Comparison of ENCODE assay signal across 17 mouse cellular contexts in the genomic region with DNA sequence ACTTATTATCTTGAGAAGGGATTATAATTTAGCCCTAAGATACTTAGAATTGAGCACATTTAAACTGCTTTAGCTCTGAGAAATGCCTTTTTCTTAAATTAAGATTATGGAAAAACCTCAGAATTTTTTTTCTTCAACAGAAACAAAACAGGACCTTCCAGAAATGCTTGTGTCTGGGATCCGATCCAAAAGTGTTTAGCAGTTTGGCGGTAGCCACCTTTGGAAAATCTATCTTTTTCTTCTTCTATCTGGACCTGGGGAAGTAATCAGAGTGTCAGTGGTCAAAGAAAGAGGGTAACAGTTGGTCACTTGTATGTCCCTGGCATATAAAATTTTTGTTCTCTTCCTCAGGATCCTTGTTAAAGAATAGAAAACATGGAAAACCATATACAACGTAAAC.
"Had no signal": no experiment of that assay in that cellular context is flagged by ENCODE, and none has a peak within 500 bp of the region (broad histone marks: within the 10 kb centered on the region; RNA-seq: fewer than 3 reads in every experiment).

No protein-coding gene starts in this region.

- H3K27ac ChIP-seq: lung, embryonic 15.5 days; macrophage; midbrain, embryonic 12.5 days; neural tube, embryonic 12.5 days; stomach, embryonic 15.5 days; stomach, postnatal 0 days had no signal

- H3K9me3 ChIP-seq: lung, embryonic 15.5 days; midbrain, embryonic 12.5 days; neural tube, embryonic 12.5 days; stomach, embryonic 15.5 days had no signal

- H3K27me3 ChIP-seq: lung, embryonic 15.5 days; megakaryocyte, embryonic 14.5 days; midbrain, embryonic 12.5 days; neural tube, embryonic 12.5 days; stomach, embryonic 15.5 days had no signal

- H3K4me1 ChIP-seq: lung, embryonic 15.5 days; midbrain, embryonic 12.5 days; neural tube, embryonic 12.5 days; stomach, embryonic 15.5 days had no signal

- H3K4me2 ChIP-seq: lung, embryonic 15.5 days; midbrain, embryonic 12.5 days; neural tube, embryonic 12.5 days; stomach, embryonic 15.5 days had no signal

- ATAC-seq: liver, postnatal 0 days; lung, postnatal 0 days; midbrain, embryonic 16.5 days had no signal

- H3K9ac ChIP-seq: liver, postnatal 0 days; lung, embryonic 15.5 days; midbrain, embryonic 12.5 days; neural tube, embryonic 12.5 days; stomach, embryonic 15.5 days had no signal

- DNase-seq: liver, postnatal 0 days; lung, postnatal 14 days; lung, postnatal 36 days; midbrain, embryonic 14.5 days; right cerebral cortex, postnatal 14 days; thymus, adult 2 months; thymus, postnatal 25 days; thymus, postnatal 4 days had no signal

- H3K36me3 ChIP-seq: lung, embryonic 15.5 days; midbrain, embryonic 12.5 days; neural tube, embryonic 12.5 days; stomach, embryonic 15.5 days had no signal

- H3K4me3 ChIP-seq: lung, embryonic 15.5 days; megakaryocyte, embryonic 14.5 days; midbrain, embryonic 12.5 days; neural tube, embryonic 12.5 days; stomach, embryonic 15.5 days had no signal
